Mouse (Mus musculus) urinary bladder, adult 18-20 months (tissue): ENCODE data around the gene Tnik.

ENCODE experiments used
- DNase-seq, 2 experiments: peaks; one replicate each; pipeline ENCODE4 v3.0.0; 2022; ENCODE audit warnings: low spot score in 2 of 2, mixed read lengths in 2 of 2

The Tnik gene

GRCm38 (mm10) chr3:28612330-28612729, 349.3 kb downstream of the Tnik start:
- DNase-seq: no peak

- no peak for DNase-seq
These were observed 353.4 kb downstream of the Tnik start for GRCm38 (mm10) chr3:28616386-28616785.

- DNase-seq: no peak
These were observed 354.1 kb downstream of the Tnik start for GRCm38 (mm10) chr3:28617008-28617627.

GRCm38 (mm10) chr3:28621792-28622191, 358.8 kb downstream of the Tnik start:
- DNase-seq: no peak

- no peak for DNase-seq
These were observed 363.8 kb downstream of the Tnik start for GRCm38 (mm10) chr3:28626816-28627215.

GRCm38 (mm10) chr3:28636778-28637177, 373.8 kb downstream of the Tnik start:
- DNase-seq: no peak

GRCm38 (mm10) chr3:28638957-28639356, 375.9 kb downstream of the Tnik start:
- DNase-seq: no peak

- no peak for DNase-seq
These were observed 380.4 kb downstream of the Tnik start for GRCm38 (mm10) chr3:28643252-28643947.

- no peak for DNase-seq
These were observed 389.6 kb downstream of the Tnik start for GRCm38 (mm10) chr3:28652574-28652973.

GRCm38 (mm10) chr3:28653043-28653442, 390.0 kb downstream of the Tnik start:
- DNase-seq: no peak

GRCm38 (mm10) chr3:28654740-28655139, 391.7 kb downstream of the Tnik start:
- DNase-seq: no peak

GRCm38 (mm10) chr3:28658349-28658748, 395.3 kb downstream of the Tnik start:
- DNase-seq: no peak

- no peak for DNase-seq
These were observed 417.8 kb downstream of the Tnik start for GRCm38 (mm10) chr3:28680851-28681250.

GRCm38 (mm10) chr3:28681866-28682265, 418.9 kb downstream of the Tnik start:
- DNase-seq: no peak

GRCm38 (mm10) chr3:28682411-28682810, 419.4 kb downstream of the Tnik start:
- DNase-seq: no peak

GRCm38 (mm10) chr3:28685510-28685909, 422.5 kb downstream of the Tnik start:
- DNase-seq: no peak

- no peak for DNase-seq
These were observed 431.8 kb downstream of the Tnik start for GRCm38 (mm10) chr3:28694811-28695210.

- no peak for DNase-seq
These were observed 432.6 kb downstream of the Tnik start for GRCm38 (mm10) chr3:28695608-28696007.

GRCm38 (mm10) chr3:28696162-28696561, 433.1 kb downstream of the Tnik start:
- no peak for DNase-seq

- no peak for DNase-seq
These were observed 434.8 kb downstream of the Tnik start, which contains the start of gene Slc2a2 for GRCm38 (mm10) chr3:28697797-28698196. Gene Slc2a2 (plus strand): TSS chr3:28697903.

- DNase-seq: no peak
These were observed 436.6 kb downstream of the Tnik start for GRCm38 (mm10) chr3:28699601-28700000.

GRCm38 (mm10) chr3:28705522-28706137, 442.6 kb downstream of the Tnik start:
- DNase-seq: no peak

- no peak for DNase-seq
These were observed 443.7 kb downstream of the Tnik start for GRCm38 (mm10) chr3:28706736-28707135.
